Mouse (Mus musculus) liver, adult 2 months (tissue): ENCODE data around the gene Pdcl3.

Source experiments
- CTCF ChIP-seq: fragments of 200-500 bp; IDR thresholded peaks from 2 replicates; pipeline ENCODE4 v1.5.1; 2011; ENCODE audit warnings: low read depth, low read length, control low read depth
- POLR2A ChIP-seq: fragments of 200-500 bp; IDR thresholded peaks from 2 replicates; pipeline ENCODE4 v1.6.1; 2011; ENCODE audit warnings: low read length, control low read depth; ENCODE audit not compliant: insufficient read depth; ENCODE audit errors: extremely low read depth

DNA sequence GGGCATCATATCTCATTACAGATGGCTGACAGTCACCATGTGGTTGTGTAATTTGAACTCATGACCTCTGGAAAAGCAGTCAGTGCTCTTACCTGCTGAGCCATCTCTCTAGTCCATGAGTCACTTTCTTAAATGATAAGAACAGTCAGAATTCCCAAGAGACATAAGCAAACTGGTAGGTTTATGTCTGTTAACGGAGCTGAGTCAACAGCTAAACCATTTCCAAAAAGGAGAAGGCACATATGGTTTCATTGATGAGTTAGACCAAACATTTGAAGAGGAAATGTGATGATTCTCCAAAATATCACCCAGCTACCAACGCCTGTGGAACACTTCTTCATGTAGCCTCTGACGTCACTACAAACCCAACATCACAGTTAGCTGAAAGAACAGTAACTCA lies 13.7 kb upstream of the Pdcl3 start:
- no peak for TF ChIP-seq CTCF
- no peak for TF ChIP-seq POLR2A
